Mouse (Mus musculus) gastrocnemius, postnatal 36 days (tissue): Measurements from ENCODE around the gene Scnn1a. TPM values are rescaled to one million over a fixed set of nuclear protein-coding genes. Genes with fewer than 3 reads are reported as not detected.

Source experiments
- DNase-seq, 2 experiments: peaks; one replicate each; pipeline ENCODE4 v3.0.0; 2022
- intact Hi-C: fragments of 180-260 bp; cut with DNase I; formaldehyde crosslinking; loops from one replicate; pipeline ENCODE4 v1.15.1; 2025
- total RNA-seq, 2 experiments: library from RNA; stranded (reverse); gene quantifications; 2 replicates each; pipeline ENCODE4 v1.2.3; 2021

Gene Scnn1a
- total RNA-seq, 2 experiments from 2014 or later, result 0.15 to 0.36 TPM

DNA sequence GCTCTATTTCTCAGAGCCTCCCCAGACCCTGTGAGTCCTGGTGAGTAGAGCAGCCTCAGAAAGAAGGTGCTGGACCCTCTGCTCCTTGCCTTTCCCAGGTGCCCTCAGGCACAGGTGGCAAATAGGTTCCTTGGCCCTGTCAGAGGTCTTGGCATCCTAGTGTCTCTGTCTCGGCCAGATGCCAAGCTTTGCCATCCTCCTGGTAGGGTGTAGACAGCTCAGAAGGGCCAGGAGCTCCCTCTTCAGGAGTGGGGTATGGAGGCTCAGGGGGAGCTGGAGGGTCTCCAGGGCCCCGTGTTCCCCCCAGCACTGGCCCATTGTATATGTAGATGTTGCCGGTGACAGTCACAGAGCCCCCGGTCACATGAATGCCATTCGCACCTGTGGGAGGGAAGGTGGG is 13.4 kb upstream of the Scnn1a start:
- intact Hi-C loops, result no loop called here
- no peak for DNase-seq

DNA sequence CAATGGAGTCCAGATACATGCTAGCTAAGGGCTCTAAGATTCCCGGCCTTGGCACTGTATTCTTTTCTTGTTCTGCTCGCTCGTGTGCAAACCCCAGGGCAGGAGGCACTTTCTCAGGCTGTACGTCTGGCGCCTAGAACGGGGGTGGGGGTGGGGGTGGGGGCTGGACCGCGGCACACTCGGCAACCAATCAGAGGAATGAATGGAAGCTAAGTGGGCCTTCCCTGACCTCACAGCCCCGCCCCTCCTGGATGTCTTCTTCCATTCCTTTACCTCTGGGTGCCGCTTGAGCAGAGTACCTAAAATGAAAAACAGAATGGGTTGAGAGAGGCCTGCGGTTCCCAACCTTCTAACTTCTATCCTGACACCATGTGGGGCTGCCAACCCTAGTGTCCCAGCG is 11.5 kb upstream of the Scnn1a start:
- intact Hi-C loops, result no loop called here
- DNase-seq, result no peak

DNA sequence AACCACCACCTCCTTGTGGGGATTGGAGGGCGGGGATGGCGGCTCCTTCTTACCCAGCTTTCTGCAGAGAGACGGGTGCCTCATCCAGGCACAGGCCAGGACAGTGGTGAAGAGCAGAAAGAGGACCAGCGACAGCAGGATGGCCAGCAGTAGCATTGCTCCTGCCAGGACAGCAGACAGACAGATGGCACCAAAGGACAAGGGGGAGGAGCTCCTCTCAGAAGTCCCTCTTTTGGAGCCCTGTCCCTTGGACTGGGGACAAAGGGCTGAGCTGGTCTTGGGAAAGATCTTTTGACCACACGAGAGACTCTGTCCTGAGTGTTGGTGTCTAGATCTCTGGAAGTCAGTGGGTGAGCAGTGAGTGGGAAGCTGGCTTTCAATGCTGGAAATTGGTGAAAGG is 11.1 kb upstream of the Scnn1a start:
- intact Hi-C loops, result no loop called here
- DNase-seq, result no peak

DNA sequence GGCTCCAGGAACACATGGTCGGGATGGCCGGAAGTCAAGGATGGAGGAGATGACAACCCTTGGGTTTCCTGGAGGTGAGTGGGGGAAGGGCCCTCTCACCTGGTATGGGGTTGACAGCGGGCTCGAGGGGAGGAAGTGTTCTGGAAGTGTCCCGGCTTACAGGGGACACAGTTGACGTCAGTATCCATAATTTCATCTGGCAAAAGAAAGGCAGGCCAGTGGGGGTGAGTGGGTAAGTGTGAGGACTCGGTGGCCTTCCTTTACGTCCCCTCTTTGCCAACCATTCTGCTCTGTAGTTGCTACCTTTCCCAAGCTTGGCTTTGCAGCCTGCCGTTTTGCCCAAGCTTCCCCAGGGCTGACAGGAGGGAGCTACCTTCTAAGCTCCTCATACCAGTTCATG is 8.3 kb upstream of the Scnn1a start:
- intact Hi-C loops, result no loop called here
- DNase-seq, result no peak

DNA sequence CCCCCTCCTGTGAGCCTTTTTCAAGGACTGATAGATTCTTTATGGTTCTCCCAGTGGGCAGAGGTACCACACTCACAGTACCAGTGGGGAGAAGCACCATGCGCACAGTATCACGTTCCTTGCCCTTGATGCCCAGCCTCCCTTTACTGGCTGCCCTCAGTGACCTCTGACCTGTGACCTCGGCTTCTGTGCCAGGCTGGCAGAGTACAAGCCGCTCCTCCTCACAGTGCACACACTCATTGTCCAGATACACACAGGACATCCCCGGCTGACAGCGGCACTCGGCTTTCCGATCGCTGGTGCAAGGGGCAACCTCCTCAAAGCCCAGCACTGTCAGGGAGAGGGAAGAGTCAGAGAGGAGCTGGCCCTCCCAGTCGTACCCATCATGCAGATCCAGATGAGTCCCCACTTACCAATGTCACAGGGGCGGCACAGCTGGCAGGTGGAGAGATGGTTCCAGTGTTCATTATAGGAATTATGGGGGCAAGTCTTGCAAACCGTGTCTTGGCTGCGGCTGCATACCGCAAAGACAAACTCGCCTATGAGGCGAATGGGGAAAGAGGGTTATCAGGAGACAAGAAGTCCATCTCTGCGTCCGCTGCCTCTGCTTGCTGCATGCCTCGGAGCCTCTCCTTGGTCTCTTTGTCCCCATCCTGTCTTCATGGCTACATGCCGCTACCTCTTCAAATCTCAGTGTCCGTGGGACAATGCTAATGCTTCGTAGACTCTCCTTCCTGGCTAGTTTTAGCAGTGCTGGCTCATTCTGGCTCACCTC is 7.7 kb upstream of the Scnn1a start:
- no peak for DNase-seq

DNA sequence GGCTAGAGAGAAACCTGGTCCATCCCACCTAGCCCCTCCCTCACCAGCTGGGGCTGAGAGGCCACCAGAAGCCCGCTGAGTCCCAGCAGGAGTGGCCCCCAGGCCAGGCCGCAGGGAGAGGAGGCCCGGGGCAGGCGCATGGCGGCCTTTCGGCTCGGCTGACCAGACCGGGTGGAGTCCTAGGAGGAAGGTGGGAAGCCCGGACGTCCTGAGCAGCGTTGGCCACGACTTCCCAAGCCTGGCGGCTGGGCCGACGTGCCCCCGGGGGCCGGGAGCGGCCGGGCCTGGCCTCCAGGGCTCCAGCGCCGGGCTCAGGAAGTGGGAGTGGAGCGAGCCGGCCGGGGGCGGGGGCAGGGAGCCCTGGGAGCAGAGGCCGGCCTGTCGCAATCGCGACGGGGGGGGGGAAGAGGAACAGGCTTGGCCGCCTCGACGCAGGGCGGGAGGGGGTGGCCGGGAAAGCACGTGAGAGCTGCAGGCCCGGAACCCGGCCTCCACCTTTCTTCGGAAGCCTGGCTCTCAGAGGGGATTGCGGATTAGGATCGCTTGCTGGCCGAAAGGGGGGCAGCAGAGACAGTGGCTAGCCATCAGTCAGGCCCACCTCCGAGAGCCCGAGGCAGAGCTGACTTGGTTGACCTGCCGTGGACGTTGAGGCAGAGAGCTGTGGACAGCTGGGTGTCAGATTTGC is 6.8 kb upstream of the Scnn1a start, which contains the start of gene Ltbr:
Ltbr (minus strand) TSS at position 340 of the 685 bp plus-strand sequence.
- DNase-seq, result peak; percentile 78 to 88

More for the DNA sequence above, 7.7 kb upstream of the Scnn1a start:
- intact Hi-C loops, result no loop called here

DNA sequence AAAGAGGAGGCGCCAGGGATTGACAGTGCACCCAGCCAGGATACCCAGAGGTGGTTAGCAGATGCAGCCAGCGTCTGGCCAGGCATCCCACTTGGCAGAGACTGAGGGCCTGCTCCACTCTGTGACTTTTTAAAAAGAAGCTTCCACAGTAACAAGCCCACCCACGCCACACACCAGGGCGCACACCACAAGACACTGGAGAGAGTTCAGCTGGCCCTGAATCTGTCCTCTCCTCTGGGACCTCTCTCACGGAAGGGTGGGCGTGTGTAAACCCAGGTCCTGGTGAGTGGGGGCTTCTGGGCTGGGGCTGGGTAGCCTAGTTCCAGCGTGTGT is 6.3 kb upstream of the Scnn1a start:
- intact Hi-C loops, result no loop called here
- DNase-seq, result no peak

More for the DNA sequence above, 6.8 kb upstream of the Scnn1a start, which contains the start of gene Ltbr:
- intact Hi-C loops, result no loop called here

DNA sequence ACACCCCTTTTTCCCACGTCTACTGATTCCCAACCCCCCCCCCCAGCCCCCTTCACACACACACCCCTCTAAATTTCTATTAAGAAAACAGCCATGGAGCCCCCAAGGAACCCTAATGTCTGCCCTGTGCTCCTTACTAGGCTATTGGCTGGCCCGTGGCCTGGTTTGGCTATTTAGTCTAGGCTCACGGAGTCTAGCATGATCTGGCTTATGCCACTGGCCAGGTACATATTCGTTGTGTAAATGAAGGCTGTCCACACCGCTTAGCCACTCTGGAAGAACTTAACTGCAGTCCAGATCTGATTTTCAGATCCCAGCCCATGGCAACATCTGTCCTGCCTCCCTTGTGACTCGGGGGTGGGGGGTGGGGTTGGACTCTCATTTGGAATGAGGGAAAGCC is 5.7 kb upstream of the Scnn1a start:
- intact Hi-C loops, result no loop called here
- DNase-seq, result no peak

DNA sequence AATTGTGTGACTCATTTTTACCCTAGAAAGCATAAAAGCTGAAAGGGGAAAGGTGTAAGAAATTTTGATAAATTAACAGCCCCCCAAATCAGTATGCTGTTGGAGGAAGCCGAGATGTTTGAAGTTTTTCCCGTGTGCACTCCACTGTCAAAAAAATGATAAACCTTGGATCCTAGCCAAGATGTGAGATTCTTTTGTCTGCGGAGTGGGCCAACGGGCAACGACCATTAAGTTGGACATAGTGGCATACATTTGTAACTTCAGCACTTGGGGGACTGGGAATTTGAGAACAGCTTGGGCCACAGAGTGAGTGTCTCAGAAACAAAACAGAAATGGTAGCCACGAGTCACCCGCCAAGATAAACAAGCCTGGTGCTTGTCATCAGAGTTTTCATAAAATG is 3.4 kb upstream of the Scnn1a start:
- intact Hi-C loops, result no loop called here
- DNase-seq, result no peak

DNA sequence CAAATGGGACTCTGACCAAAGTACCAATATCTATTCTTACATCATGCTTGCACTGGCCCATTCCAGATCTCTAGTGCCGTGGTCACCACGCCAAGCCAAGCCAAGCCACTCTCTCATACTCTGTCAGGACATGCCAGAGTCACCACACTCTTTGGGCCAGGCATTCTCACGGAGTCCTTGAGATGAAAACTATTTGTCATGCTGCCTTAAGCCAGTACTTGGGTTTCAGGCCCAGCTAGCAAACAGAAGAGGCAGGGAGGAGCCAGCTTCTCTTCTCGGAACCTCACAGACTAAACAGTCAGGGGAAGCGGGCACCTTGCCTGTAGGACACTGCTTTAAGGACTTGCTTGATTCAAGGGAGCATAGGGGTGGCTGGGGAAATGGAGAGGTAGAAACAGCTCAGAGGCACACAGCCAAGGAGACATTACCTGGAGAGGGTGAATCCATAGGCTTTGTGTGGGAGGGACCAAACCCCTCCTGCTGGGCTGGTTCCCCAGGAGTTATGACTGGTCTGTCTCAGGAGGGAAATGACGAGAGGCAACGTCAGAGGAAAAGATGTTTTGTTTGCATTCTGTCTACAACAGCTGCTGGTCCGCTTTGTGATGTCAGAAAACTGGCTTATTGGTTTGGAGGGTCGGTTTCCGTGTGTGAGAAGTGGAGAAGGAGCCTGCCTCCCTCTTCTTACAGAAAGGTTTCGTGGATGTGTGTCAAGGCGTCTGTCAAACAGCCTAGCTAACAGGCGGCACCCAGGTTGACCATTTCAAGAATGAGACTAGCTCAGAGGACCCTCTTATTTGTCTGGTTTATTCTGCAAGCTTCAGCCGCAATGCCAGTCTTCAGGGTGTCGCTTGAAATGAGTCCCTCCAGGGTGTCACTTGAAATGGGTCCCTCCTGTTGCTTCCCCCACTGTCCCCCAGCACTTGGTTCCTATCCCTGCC is 1.2 kb upstream of the Scnn1a start:
- intact Hi-C loops, result no loop called here
- no peak for DNase-seq

DNA sequence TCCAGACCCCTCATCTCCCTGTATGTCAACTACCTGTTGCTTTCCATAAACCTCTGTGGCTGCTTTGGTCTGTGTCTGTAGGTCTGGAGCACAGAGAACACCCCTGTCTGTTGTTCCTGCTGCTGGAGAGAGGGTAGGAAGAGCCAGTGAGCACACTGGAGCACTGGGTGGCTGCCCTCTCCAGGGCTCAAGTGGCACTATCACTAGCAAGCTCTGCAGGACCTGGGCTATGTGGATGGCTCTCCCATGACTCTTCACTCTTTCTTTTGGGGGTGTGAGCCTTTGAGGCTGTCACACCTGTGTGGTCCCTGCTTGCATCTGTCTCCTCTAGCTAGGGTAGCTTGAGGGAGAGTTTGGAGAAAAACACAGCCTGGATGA is 551 bp upstream of the Scnn1a start:
- intact Hi-C loops, result no loop called here
- no peak for DNase-seq

DNA sequence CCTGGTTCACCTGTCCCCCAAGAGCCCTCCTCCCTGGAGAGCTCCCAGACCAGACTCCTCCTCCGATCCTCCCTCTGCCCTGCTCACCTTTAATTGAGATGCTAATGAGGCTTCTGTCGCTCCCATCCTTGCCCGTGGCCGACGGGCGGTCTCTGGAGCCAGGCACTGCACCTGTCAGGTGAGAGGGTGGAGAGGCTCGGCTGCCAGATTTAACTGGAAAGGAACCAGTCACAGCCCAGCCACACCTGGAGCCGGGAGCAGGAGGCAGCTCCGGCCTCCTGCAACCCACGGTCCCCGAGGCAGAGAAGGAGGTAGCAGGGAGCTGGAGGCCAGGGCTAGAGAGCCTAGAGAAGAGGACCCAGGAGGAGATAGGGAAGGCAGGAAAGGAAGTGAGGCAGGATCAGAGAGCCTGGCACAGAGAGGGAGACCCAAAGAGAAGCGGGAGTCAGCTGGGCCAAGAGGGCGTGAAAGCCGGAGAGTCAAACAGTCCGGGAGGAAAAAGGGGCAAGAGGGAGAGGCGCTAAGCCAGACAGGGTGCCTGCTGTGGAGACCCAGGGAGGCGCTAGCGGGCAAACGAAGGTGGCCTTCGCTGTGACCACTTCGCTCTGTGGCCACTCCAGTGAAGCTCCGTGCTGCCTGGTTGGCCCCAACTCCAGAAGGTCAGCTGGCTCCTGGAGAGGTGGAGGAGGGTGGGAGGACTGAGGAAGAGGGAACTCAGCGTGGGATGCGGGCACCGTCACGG is 826 bp downstream of the Scnn1a start:
- intact Hi-C loops, result no loop called here
- no peak for DNase-seq

DNA sequence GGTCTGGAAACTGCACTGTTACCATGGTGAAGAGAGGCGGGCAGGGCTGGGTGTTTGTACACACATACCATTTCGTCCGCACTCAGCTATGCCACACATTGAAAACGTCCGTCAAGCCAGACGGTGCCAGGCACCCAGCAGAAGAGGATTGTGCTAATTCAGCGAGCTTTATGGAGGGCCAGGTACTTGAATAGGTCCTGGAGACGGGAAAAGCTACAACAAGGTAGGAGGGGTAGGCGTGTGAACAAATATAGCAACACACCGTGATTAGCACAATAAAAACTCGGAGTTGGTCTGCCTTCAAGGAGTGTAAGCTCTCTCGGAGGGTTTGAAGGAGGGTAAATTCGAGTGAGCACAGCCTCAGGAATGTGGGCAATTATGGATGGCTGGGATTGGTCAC is 2.3 kb downstream of the Scnn1a start:
- intact Hi-C loops, result no loop called here
- DNase-seq, result no peak

DNA sequence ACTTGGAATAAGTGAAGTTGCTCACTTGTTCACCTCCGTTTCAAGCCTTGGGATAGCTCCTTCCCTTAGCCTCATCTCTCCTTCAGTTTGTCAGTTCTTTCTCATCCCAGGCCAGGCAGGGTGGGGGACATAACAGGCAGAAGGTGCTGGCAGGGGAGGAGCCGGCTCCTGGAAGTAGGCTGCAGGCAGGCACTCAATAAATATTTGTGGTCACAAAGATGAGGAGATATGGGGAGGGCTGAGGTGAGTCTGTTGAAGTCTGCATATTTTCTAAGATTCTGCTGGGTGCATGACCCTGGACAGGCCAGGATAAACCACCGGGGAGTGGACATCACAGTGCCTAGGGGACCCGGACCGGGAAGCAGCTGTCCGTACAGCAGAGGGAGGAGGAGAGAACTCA is 3.1 kb downstream of the Scnn1a start:
- intact Hi-C loops, result no loop called here

DNA sequence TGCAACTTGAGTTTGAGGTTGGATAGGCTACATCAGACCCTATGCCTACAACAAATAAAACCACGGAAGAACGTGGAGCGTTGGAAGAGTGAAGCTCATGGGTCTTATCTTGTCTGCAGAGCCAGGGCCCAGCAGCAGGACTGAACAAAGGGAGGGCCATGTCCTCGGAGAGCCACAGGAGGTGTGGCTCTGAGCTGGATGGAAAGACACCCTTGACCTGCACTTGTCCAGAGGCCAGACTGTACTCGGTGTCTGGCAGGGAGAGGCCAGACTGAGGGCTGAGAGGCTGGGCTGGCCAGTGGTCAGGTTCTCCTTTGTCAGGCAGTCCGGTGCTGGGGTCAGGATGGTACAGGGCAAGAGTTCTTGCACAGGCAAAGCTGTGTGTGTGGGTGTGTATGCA is 4.9 kb downstream of the Scnn1a start:
- DNase-seq, result no peak
- intact Hi-C loops, result loop anchor here (5.0 kb wide), 1 partner anchor 37 kb away; no protein-coding TSS in a partner anchor

More for the DNA sequence above, 3.1 kb downstream of the Scnn1a start:
- no peak for DNase-seq

DNA sequence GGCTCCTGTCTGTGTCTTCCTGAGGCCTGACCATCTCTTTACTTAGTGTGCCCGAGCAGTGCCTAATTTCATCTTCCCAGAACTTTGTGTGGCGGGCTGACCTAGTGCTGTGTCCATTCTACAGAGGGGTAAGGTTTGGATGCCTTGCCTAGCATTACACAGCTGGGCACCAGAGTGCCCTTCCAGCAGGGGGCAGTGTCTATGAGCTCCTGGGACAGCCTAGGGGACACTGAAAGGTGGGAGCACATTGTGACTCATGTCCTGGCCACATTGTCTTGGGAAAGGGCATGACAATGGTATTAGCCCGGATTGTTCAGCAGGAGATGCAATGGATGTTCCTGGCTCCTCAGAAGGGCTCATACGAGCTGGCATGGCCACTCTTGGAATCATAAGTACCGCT is 7.8 kb downstream of the Scnn1a start:
- intact Hi-C loops, result loop anchor here (5.0 kb wide), 1 partner anchor 34 kb away; no protein-coding TSS in a partner anchor
- peak in 1 of 2 experiments; percentile 47 for DNase-seq

DNA sequence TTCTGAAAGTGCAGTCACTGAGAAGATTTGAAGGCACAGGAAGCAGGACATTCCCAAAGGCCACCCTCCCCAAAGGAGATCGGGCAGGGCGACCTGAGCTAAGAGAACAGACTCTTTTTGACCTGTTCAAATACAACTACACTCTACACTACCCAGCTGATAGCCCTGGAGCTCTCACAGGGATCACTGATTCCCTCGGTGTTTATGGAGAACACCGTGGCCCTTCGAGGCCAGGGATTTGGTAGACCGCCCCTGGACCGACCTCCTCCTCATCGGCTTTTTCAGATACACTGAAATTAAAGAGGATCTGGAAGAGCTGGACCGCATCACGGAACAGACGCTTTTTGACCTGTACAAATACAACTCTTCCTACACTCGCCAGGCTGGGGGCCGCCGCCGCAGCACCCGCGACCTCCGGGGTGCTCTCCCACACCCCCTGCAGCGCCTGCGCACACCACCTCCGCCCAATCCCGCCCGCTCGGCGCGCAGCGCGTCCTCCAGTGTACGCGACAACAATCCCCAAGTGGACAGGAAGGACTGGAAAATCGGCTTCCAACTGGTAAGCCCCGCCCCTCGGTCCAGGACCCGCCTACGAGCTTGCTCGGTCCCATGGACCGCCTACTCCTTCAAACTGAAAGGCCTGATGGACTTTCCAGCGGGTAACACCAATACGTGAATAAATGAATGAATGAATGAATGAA is 10.3 kb downstream of the Scnn1a start:
- peak; percentile 84 to 90 for DNase-seq
- intact Hi-C loops, result no loop called here

DNA sequence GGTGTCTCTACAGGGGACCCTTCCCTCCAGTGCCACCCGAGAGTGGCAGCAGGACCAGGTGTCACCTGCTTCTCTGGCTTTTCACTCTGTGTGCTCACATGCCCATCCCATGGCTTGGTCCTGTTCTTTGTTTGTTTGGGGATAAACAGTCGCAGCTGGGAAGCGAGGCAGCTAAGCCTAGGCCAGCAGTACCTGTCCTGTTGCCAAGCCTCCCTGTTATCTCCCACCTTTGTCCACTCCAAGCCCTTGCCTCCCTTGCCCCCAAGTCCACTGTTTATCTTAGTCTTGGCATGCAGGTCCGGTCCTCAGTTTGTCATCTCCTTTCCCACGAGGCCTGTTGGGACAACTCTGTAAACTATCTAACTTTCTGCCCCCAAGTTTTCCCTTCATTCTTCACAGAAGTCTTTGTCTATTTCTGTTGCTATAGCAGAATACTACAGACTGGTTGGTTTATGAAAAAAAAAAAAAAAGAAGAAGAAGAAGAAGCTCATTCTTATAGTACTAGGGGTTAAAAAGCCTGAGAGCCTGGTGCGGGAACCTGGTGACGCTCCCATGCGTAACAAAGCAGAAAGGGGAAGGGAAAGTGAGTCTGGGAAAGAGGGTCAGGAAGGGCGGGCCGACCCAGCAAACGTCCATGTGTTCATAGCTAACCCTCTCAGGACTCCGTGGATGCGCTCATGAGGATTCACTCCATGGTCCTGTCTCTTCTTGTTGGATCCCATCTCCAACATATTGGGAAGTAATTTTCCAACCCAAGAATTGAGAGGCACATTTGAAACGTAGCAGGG is 12.8 kb downstream of the Scnn1a start:
- DNase-seq, result no peak
- intact Hi-C loops, result no loop called here

DNA sequence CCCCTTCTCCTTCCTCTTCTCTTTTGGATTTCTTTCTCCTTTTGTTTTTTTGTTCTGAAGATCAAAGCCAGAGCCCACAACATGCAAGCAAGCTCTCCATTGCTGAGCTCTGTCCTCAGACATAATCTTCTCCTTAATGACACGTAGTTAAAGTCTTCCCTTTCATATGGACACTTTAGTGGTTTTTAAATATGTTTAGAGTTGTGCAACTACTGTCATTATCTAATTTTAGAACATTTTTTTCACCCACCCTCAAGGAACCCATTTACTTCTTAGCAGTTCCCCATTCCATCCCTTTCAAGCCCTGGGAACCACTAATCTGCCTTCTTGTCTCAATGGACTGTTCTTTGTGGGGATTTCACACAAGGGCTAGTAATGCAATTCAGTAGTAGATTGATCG is 13.9 kb downstream of the Scnn1a start:
- no peak for DNase-seq
- intact Hi-C loops, result no loop called here
